In genomic region chr19:7236742-7237141, GRCm38 (mm10) we compare ENCODE assay signal across 24 mouse cellular contexts. TPM values are rescaled to one million over a fixed set of nuclear protein-coding genes. Genes with fewer than 3 reads are reported as not detected.
"Had no signal": no experiment of that assay in that cellular context is flagged by ENCODE, and none has a peak within 500 bp of the region (broad histone marks: within the 10 kb centered on the region; RNA-seq: fewer than 3 reads in every experiment).

No protein-coding gene starts in this region.

- DNase-seq: gastrocnemius, adult 2 months; gastrocnemius, postnatal 10 days; gastrocnemius, postnatal 25 days; heart, adult 2 months; heart, postnatal 14 days; heart, postnatal 4 days; kidney, adult 18-20 months; kidney, adult 8-10 months; kidney, postnatal 10 days; layer of hippocampus, adult 9-11 months; layer of hippocampus, postnatal 36 days; left cerebral cortex, postnatal 4 days had no signal

- H3K4me3 ChIP-seq: gastrocnemius, adult 2 months; heart, adult 2 months; heart, embryonic 13.5 days; heart, embryonic 15.5 days; intestine, embryonic 15.5 days; limb, embryonic 13.5 days; limb, embryonic 15.5 days; liver, embryonic 12.5 days had no signal

- H3K9me3 ChIP-seq: heart, embryonic 13.5 days; heart, embryonic 15.5 days; intestine, embryonic 15.5 days; limb, embryonic 13.5 days; limb, embryonic 15.5 days; liver, embryonic 12.5 days had no signal

- H3K4me2 ChIP-seq: heart, embryonic 11.5 days; heart, embryonic 13.5 days; heart, embryonic 15.5 days; hindbrain, embryonic 14.5 days; intestine, embryonic 15.5 days; limb, embryonic 13.5 days; limb, embryonic 15.5 days; liver, embryonic 12.5 days had no signal

- H3K27me3 ChIP-seq: heart, embryonic 13.5 days; heart, embryonic 15.5 days; intestine, embryonic 15.5 days; limb, embryonic 13.5 days; limb, embryonic 15.5 days; liver, embryonic 12.5 days had no signal

- ATAC-seq: hindbrain, embryonic 16.5 days; inflammation-experienced regulatory T-cells, adult 6 months; intestine, embryonic 15.5 days; intestine, postnatal 0 days; liver, embryonic 12.5 days had no signal

- H3K27ac ChIP-seq: gastrocnemius, adult 2 months; heart, adult 2 months; heart, embryonic 13.5 days; heart, embryonic 15.5 days; hindbrain, embryonic 14.5 days; intestine, embryonic 15.5 days; limb, embryonic 13.5 days; limb, embryonic 15.5 days; liver, embryonic 12.5 days; liver, embryonic 14.5 days had no signal

- H3K9ac ChIP-seq: heart, embryonic 13.5 days; heart, embryonic 15.5 days; hindbrain, embryonic 14.5 days; intestine, embryonic 15.5 days; limb, embryonic 13.5 days; limb, embryonic 15.5 days; liver, embryonic 12.5 days; liver, embryonic 14.5 days had no signal

RNA-seq across cellular contexts. Expression of gene Rcor2, which starts 30.4 kb away (rescaled TPM):
- polyA plus RNA-seq: inflammation-experienced regulatory T-cells, adult 6 months had no signal
